Mouse (Mus musculus): ENCODE measurements around the gene Rad52. TPM values are rescaled to one million over a fixed set of nuclear protein-coding genes. Genes with fewer than 3 reads are reported as not detected.

The Rad52 gene
- total and polyA plus RNA-seq, 3 experiments = 13.5 to 19.1 TPM; not detected in 1

DNA sequence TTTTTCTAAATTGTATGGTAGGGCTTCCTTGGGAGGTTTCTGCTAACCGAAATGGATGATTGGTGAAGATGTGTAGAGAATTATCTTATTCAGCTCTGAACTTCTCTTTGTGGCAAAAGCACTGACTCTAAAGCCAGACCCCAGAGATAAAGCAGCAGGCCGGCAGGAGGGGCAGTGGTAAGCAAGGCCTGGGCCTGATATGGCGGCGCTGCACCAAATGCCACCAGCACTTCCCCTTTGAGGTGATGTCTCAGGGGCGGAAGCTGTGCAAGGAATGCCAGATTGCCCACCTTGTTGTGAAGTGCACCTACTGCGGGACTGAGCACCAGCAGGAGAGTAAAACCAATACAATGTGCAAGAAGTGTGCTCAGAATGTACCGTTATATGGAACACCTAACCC lies 9.8 kb upstream of the Rad52 start:
- H3K9ac ChIP-seq (ENCODE audit: control insufficient read depth, low read depth, low read length, poor library complexity, severe bottlenecking) = no peak overlapping the region
- no peak overlapping the region for H3K4me3 ChIP-seq (ENCODE audit: control insufficient read depth in 1 of 2, insufficient read depth in 1 of 2, low read depth in 2 of 2, low read length in 2 of 2)
- H3K27me3 ChIP-seq (ENCODE audit: control insufficient read depth in 1 of 2, insufficient read depth in 2 of 2, low read length in 2 of 2) = peaks cover 3 to 7% of the 10 kb centered on the region in 2 experiments; a peak in 3 of 4 replicates
- no peak for TF ChIP-seq MXI1 (IDR thresholded peaks at IDR 0.05; ENCODE audit: low read depth, low read length)
- no peak overlapping the region for H3K27ac ChIP-seq (ENCODE audit: control insufficient read depth, low read depth, low read length)
- H3K9me3 ChIP-seq (replicated peaks; ENCODE audit: insufficient read depth, low read length) = no peaks in the 10 kb centered on the region
- peaks cover 0 to 6% of the 10 kb centered on the region in 2 experiments; a peak in 2 of 4 replicates for H3K36me3 ChIP-seq (ENCODE audit: control insufficient read depth in 1 of 2, insufficient read depth in 2 of 2, low read length in 2 of 2)
- no peak for DNase-seq (ENCODE audit: low read depth, low spot score)
- no peaks in the 10 kb centered on the region for H3K79me2 ChIP-seq (ENCODE audit: control insufficient read depth, insufficient read depth, low read length, poor library complexity)
- H3K4me1 ChIP-seq (ENCODE audit: control insufficient read depth in 1 of 2, insufficient read depth in 2 of 2, low read length in 2 of 2) = peaks cover 0 to 5% of the 10 kb centered on the region in 2 experiments; a peak in 1 of 4 replicates

DNA sequence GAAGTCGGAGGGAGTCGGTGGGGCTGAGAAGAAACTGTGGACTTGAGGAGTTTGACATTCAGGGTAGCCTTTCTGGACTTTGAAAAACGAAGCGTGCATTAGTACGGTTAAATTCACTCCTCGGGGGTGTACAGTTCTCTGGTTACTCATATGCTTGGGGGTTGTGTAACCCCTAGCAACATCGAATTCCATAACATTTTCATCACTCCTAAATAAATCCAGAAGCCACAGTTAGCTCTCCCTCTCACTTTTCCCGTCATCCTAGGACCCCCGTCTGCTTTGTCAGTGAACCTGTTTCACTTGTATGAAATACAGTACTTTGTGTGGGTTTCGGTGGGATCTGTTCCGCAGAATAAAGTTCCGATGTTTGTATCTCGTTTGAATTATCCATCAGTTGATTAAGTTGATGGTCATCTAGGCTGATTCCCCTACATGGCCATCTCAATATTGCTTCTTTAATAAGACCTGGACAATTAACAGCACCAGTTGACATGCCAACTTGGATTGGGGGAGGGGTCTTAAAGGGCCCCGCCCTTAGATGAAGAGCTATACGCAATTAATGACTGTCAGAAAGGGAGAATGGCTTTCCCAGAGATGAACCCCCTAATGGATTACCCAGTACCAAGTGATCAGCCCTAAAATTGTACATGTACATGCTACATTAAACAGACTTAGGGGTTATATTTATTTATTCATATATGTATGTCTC lies 737 bp downstream of the Rad52 start:
- peak overlapping the region; percentile 96 for H3K27ac ChIP-seq (ENCODE audit: control insufficient read depth, low read depth, low read length)
- TF ChIP-seq RCOR1 (IDR thresholded peaks at IDR 0.05; ENCODE audit: low read depth, low read length) (no peak), CHD1 (IDR thresholded peaks at IDR 0.05; ENCODE audit: low read depth, low read length) (0 out of 2 replicates have a peak, but pooled peaks have one; percentile 4)

DNA sequence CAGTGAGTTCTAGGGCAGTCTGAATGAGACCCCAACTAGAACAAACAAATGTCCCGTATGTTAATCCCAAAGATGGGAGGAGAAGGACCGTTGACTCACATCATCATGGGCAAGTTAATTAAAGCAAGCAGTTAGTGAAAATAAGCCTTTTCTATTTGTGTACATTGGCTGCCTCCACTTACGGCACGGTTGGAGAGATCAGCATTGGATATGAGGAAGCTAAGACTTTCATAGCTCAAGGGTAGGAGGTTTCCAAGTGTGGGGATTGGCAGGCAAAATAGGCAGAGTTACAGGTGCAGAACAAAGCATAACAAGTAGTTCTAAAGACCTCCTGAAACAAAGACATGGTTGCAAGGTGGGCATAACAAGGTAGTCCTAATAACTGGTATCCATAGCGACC lies 3.0 kb downstream of the Rad52 start:
- Histone ChIP-seq H3K9me3 (replicated peaks; ENCODE audit: insufficient read depth, low read length) (no peaks in the 10 kb centered on the region), H3K9ac (ENCODE audit: control insufficient read depth, low read depth, low read length, poor library complexity, severe bottlenecking) (no peak overlapping the region), H3K36me3 (ENCODE audit: control insufficient read depth in 1 of 2, insufficient read depth in 2 of 2, low read length in 2 of 2) (peaks cover 0 to 10% of the 10 kb centered on the region in 2 experiments), H3K4me1 (ENCODE audit: control insufficient read depth in 1 of 2, insufficient read depth in 2 of 2, low read length in 2 of 2) (peaks cover 0 to 2% of the 10 kb centered on the region in 2 experiments; a peak in 3 of 4 replicates), H3K27me3 (ENCODE audit: control insufficient read depth in 1 of 2, insufficient read depth in 2 of 2, low read length in 2 of 2) (no peaks in the 10 kb centered on the region), H3K79me2 (ENCODE audit: control insufficient read depth, insufficient read depth, low read length, poor library complexity) (peaks cover 53% of the 10 kb centered on the region), H3K27ac (ENCODE audit: control insufficient read depth, low read depth, low read length) (no peak overlapping the region), H3K4me3 (ENCODE audit: control insufficient read depth in 1 of 2, insufficient read depth in 1 of 2, low read depth in 2 of 2, low read length in 2 of 2) (peak overlapping the region in 1 of 2 experiments; percentile 16; a peak in 2 of 4 replicates)
- TF ChIP-seq MYC (IDR thresholded peaks at IDR 0.05; ENCODE audit: low read depth, low read length) (no peak), JUND (IDR thresholded peaks at IDR 0.05; ENCODE audit: low read depth, low read length) (no peak), RAD21 (IDR thresholded peaks at IDR 0.05; ENCODE audit: low read depth, low read length) (no peak), CHD2 (IDR thresholded peaks at IDR 0.05; ENCODE audit: low read length) (no peak), EP300 (IDR thresholded peaks at IDR 0.05; ENCODE audit: low read depth in 1 of 2, low read length in 2 of 2) (no peak), ZC3H11A (IDR thresholded peaks at IDR 0.05; ENCODE audit: low read depth, low read length) (no peak), GABPA (IDR thresholded peaks at IDR 0.05; ENCODE audit: low read depth, low read length) (no peak), MEF2A (IDR thresholded peaks at IDR 0.05; ENCODE audit: extremely low read depth, insufficient replicate concordance, low read depth, low read length, poor library complexity, severe bottlenecking) (no peak), GATA1 (IDR thresholded peaks at IDR 0.05; ENCODE audit: low read depth, low read length) (no peak), ELF1 (IDR thresholded peaks at IDR 0.05; ENCODE audit: low read depth, low read length) (no peak), POLR2AphosphoS5 (IDR thresholded peaks at IDR 0.05; ENCODE audit: borderline replicate concordance, low read depth, low read length) (no peak), UBTF (IDR thresholded peaks at IDR 0.05; ENCODE audit: borderline replicate concordance, insufficient read depth, low read depth, low read length) (no peak), KAT2A (conservative IDR thresholded peaks at IDR 0.05; ENCODE audit: low read depth, low read length) (no peak), USF2 (IDR thresholded peaks at IDR 0.05; ENCODE audit: borderline replicate concordance in 1 of 2, insufficient read depth in 1 of 2, low read depth in 1 of 2, low read length in 2 of 2) (no peak), USF1 (IDR thresholded peaks at IDR 0.05; ENCODE audit: low read depth, low read length) (no peak), ZNF384 (IDR thresholded peaks at IDR 0.05; ENCODE audit: low read depth, low read length) (no peak), TCF12 (IDR thresholded peaks at IDR 0.05; ENCODE audit: low read depth, low read length) (no peak)
- DNase-seq (ENCODE audit: low read depth, low spot score) = peak; percentile 58

More for the DNA sequence above, 737 bp downstream of the Rad52 start:
- Histone ChIP-seq H3K4me3 (ENCODE audit: control insufficient read depth in 1 of 2, insufficient read depth in 1 of 2, low read depth in 2 of 2, low read length in 2 of 2) (peak overlapping the region; percentile 71 to 77), H3K9ac (ENCODE audit: control insufficient read depth, low read depth, low read length, poor library complexity, severe bottlenecking) (peak overlapping the region; percentile 95), H3K79me2 (ENCODE audit: control insufficient read depth, insufficient read depth, low read length, poor library complexity) (peaks cover 36% of the 10 kb centered on the region), H3K4me1 (ENCODE audit: control insufficient read depth in 1 of 2, insufficient read depth in 2 of 2, low read length in 2 of 2) (peaks cover 0 to 2% of the 10 kb centered on the region in 2 experiments; a peak in 3 of 4 replicates), H3K27me3 (ENCODE audit: control insufficient read depth in 1 of 2, insufficient read depth in 2 of 2, low read length in 2 of 2) (no peaks in the 10 kb centered on the region), H3K36me3 (ENCODE audit: control insufficient read depth in 1 of 2, insufficient read depth in 2 of 2, low read length in 2 of 2) (peaks cover 0 to 10% of the 10 kb centered on the region in 2 experiments; a peak in 3 of 4 replicates), H3K9me3 (replicated peaks; ENCODE audit: insufficient read depth, low read length) (no peaks in the 10 kb centered on the region)
- no peak for DNase-seq (ENCODE audit: low read depth, low spot score)

Measured in MEL (cell line).